Mouse (Mus musculus): Measurements from ENCODE around the gene Peli2. TPM values are rescaled to one million over a fixed set of nuclear protein-coding genes. Genes with fewer than 3 reads are reported as not detected.

The Peli2 gene
- polyA plus RNA-seq, 1 experiment from 2014 or later: 11.7 TPM

DNA sequence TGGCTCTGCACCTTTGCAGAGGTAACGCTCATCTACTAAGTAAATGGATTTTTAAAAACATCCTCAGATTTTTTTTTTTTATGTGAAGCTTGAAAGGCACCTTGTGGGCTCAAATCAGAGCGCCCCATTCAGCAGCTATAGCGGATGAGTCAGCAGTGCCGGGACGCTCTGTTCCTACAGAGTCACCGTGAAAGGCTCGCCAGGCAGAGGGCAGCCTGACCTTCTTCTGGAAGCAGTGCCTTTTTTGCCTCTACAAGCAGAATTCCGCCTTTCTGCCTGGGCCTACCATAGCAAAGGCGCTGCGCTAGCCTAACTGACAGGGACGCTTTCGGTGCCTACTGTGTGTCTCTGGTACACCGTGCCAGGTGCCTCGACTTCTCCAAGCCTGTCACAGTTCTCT is 41.8 kb downstream of the Peli2 start:
- no peak for TF ChIP-seq EP300 (IDR thresholded peaks at IDR 0.05)
- TF ChIP-seq CTCF (IDR thresholded peaks at IDR 0.05): no peak
- 91% methylated on average over 14 of the region's 14 CpGs for WGBS

DNA sequence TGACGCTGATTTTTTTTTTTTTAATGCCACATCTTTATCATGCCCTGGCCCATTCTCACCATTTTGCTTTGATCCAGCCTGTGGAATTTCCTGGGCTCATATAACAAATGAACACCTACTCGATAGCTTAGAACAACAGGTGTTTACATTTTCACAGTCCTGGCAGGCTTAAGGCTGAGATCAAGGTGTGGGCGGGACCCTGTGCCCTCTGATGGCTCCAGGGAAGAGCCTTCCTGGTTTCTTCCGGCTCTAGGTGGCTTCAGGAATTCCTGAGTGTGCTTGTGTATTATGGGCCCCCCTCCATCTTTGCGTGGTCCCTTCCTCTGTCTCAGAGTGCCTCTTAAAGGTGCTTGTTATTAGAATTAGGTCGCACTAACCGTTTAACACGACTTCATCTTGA is 44.3 kb downstream of the Peli2 start:
- H3K4me2 ChIP-seq (replicated peaks; ENCODE audit: low read depth, low read length): no peak overlapping the region
- H3K9ac ChIP-seq (replicated peaks; ENCODE audit: low read depth): no peak overlapping the region
- no peaks in the 10 kb centered on the region for H3K36me3 ChIP-seq (ENCODE audit: insufficient read depth, low read length)
- H3K9me3 ChIP-seq (ENCODE audit: low read length): no peaks in the 10 kb centered on the region
- ATAC-seq: no peak
- DNase-seq (ENCODE audit: low spot score): no peak
- peaks cover 7% of the 10 kb centered on the region; the same call in 1 of the 2 replicates for H3K4me1 ChIP-seq (ENCODE audit: insufficient read depth, low read depth, low read length)
- no peak overlapping the region for H3K27ac ChIP-seq (ENCODE audit: low read length)
- no peaks in the 10 kb centered on the region for H3K27me3 ChIP-seq (replicated peaks; ENCODE audit: insufficient read depth, low read length)
- WGBS: 40% methylated on average over 8 of the region's 8 CpGs
- TF ChIP-seq EP300 (IDR thresholded peaks at IDR 0.05) (no peak), CTCF (IDR thresholded peaks at IDR 0.05) (no peak)
- H3K4me3 ChIP-seq (ENCODE audit: low read depth, low read length): no peak overlapping the region

More for the DNA sequence above, 41.8 kb downstream of the Peli2 start:
- Histone ChIP-seq H3K27me3 (replicated peaks; ENCODE audit: insufficient read depth, low read length) (no peaks in the 10 kb centered on the region), H3K4me3 (ENCODE audit: low read depth, low read length) (no peak overlapping the region), H3K4me1 (ENCODE audit: insufficient read depth, low read depth, low read length) (peaks cover 7% of the 10 kb centered on the region; the same call in 1 of the 2 replicates), H3K9ac (replicated peaks; ENCODE audit: low read depth) (no peak overlapping the region), H3K9me3 (ENCODE audit: low read length) (no peaks in the 10 kb centered on the region), H3K4me2 (replicated peaks; ENCODE audit: low read depth, low read length) (no peak overlapping the region), H3K27ac (ENCODE audit: low read length) (no peak overlapping the region), H3K36me3 (ENCODE audit: insufficient read depth, low read length) (no peaks in the 10 kb centered on the region)
- no peak for DNase-seq (ENCODE audit: low spot score)
- no peak for ATAC-seq

DNA sequence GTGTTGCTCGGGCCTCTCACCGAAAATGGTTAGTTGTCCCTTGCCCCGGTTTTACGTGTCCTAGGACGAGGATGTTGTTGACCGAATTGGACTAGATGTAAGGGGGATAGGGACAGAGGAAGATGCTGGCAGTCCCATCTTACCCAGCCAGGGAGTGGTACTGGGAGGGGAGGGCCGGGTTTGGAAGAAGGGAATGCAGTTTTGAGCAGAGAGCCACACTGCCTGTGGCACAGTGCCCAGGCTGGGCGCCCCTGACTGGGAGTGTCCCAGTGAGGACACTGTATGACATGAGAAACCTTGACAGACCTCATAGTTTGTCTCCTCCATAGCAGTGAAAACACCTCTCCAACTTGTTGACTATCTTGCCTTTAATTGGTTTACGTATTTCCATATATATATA is 45.8 kb downstream of the Peli2 start:
- Histone ChIP-seq H3K36me3 (ENCODE audit: insufficient read depth, low read length) (no peaks in the 10 kb centered on the region), H3K4me1 (ENCODE audit: insufficient read depth, low read depth, low read length) (peaks cover 7% of the 10 kb centered on the region; the same call in 1 of the 2 replicates), H3K9ac (replicated peaks; ENCODE audit: low read depth) (no peak overlapping the region), H3K27ac (ENCODE audit: low read length) (no peak overlapping the region), H3K9me3 (ENCODE audit: low read length) (no peaks in the 10 kb centered on the region), H3K27me3 (replicated peaks; ENCODE audit: insufficient read depth, low read length) (no peaks in the 10 kb centered on the region), H3K4me2 (replicated peaks; ENCODE audit: low read depth, low read length) (no peak overlapping the region), H3K4me3 (ENCODE audit: low read depth, low read length) (no peak overlapping the region)
- WGBS: 89% methylated on average over 9 of the region's 9 CpGs
- TF ChIP-seq CTCF (IDR thresholded peaks at IDR 0.05) (no peak), EP300 (IDR thresholded peaks at IDR 0.05) (no peak)
- no peak for ATAC-seq
- no peak for DNase-seq (ENCODE audit: low spot score)

DNA sequence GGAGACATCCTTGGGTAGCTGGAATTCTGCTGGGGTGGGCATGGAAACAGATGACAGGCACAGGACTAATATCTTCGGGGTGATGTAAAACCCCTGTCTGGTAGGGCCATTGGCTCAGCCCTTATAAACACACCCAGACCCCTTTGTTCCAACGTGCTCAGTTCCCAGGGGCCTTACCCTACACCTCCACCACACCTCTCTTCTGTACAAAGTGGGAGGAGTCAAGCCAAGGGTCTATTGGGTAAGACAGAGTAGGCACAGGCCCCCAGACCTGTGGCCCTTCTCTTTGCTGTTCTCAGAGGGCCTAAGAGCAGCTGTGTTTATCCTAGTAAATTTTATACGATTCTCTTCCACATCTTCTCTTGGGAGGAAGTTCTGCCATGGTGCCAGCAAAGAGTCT is 46.4 kb downstream of the Peli2 start:
- TF ChIP-seq CTCF (IDR thresholded peaks at IDR 0.05) (no peak), EP300 (IDR thresholded peaks at IDR 0.05) (no peak)
- no peak overlapping the region for H3K9ac ChIP-seq (replicated peaks; ENCODE audit: low read depth)
- H3K4me2 ChIP-seq (replicated peaks; ENCODE audit: low read depth, low read length): no peak overlapping the region
- DNase-seq (ENCODE audit: low spot score): no peak
- H3K4me3 ChIP-seq (ENCODE audit: low read depth, low read length): no peak overlapping the region
- WGBS: 49% methylated on average over 3 of the region's 3 CpGs
- H3K4me1 ChIP-seq (ENCODE audit: insufficient read depth, low read depth, low read length): peaks cover 7% of the 10 kb centered on the region; the same call in 1 of the 2 replicates
- H3K36me3 ChIP-seq (ENCODE audit: insufficient read depth, low read length): no peaks in the 10 kb centered on the region
- no peak overlapping the region for H3K27ac ChIP-seq (ENCODE audit: low read length)
- H3K9me3 ChIP-seq (ENCODE audit: low read length): no peaks in the 10 kb centered on the region
- no peak for ATAC-seq
- no peaks in the 10 kb centered on the region for H3K27me3 ChIP-seq (replicated peaks; ENCODE audit: insufficient read depth, low read length)

DNA sequence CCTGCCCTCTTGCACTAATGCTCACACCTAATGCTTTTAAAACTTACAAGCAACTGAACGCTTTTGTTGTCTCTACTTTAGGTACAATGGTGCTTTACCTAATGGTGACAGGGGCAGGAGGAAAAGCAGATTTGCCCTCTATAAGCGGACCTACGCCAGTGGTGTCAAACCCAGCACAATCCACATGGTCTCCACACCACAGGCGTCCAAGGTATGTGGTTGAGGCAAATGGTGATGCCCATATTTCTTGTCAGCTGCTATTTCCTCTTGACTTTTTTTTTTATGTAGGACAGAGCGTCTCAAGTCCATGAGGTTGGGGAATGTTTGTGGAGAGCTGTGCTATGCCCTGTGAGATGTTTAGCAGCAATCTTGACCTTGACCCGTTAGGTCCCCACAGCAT is 47.5 kb downstream of the Peli2 start:
- Histone ChIP-seq H3K9me3 (ENCODE audit: low read length) (no peaks in the 10 kb centered on the region), H3K36me3 (ENCODE audit: insufficient read depth, low read length) (no peaks in the 10 kb centered on the region), H3K4me3 (ENCODE audit: low read depth, low read length) (no peak overlapping the region), H3K4me1 (ENCODE audit: insufficient read depth, low read depth, low read length) (peaks cover 7% of the 10 kb centered on the region; the same call in 1 of the 2 replicates), H3K27ac (ENCODE audit: low read length) (no peak overlapping the region), H3K4me2 (replicated peaks; ENCODE audit: low read depth, low read length) (no peak overlapping the region), H3K9ac (replicated peaks; ENCODE audit: low read depth) (no peak overlapping the region), H3K27me3 (replicated peaks; ENCODE audit: insufficient read depth, low read length) (no peaks in the 10 kb centered on the region)
- DNase-seq (ENCODE audit: low spot score): no peak
- ATAC-seq: no peak
- TF ChIP-seq EP300 (IDR thresholded peaks at IDR 0.05): no peak
- TF ChIP-seq CTCF (IDR thresholded peaks at IDR 0.05): no peak
- 61% methylated on average over 6 of the region's 6 CpGs for WGBS

DNA sequence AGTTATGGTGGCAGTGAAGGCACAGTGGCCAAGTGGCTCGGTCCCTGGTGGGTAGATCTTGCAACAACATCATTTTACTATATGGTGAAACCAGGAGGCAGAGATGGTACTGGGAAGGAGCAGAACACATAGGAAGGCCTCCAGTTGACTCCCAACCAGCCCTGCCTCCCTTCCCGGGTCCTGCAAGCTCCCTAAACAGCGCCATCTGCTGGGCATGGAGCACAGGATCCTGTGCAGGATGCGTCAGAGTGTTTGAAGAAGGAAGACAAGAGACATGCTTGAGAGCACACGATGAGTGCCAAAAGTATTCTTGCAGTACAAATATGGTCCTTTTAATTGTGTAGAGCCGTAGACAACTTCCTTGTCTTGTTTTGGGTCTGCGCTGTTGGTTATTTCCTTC is 49.3 kb downstream of the Peli2 start:
- Histone ChIP-seq H3K4me2 (replicated peaks; ENCODE audit: low read depth, low read length) (no peak overlapping the region), H3K9ac (replicated peaks; ENCODE audit: low read depth) (no peak overlapping the region), H3K36me3 (ENCODE audit: insufficient read depth, low read length) (no peaks in the 10 kb centered on the region), H3K27me3 (replicated peaks; ENCODE audit: insufficient read depth, low read length) (no peaks in the 10 kb centered on the region), H3K4me1 (ENCODE audit: insufficient read depth, low read depth, low read length) (peaks cover 4% of the 10 kb centered on the region; the same call in 1 of the 2 replicates), H3K4me3 (ENCODE audit: low read depth, low read length) (no peak overlapping the region), H3K9me3 (ENCODE audit: low read length) (no peaks in the 10 kb centered on the region), H3K27ac (ENCODE audit: low read length) (no peak overlapping the region)
- TF ChIP-seq CTCF (IDR thresholded peaks at IDR 0.05): peak; percentile 84
- TF ChIP-seq EP300 (IDR thresholded peaks at IDR 0.05): no peak
- 46% methylated on average over 7 of the region's 7 CpGs for WGBS
- DNase-seq (ENCODE audit: low spot score) (peak; percentile 60), ATAC-seq (no peak)

DNA sequence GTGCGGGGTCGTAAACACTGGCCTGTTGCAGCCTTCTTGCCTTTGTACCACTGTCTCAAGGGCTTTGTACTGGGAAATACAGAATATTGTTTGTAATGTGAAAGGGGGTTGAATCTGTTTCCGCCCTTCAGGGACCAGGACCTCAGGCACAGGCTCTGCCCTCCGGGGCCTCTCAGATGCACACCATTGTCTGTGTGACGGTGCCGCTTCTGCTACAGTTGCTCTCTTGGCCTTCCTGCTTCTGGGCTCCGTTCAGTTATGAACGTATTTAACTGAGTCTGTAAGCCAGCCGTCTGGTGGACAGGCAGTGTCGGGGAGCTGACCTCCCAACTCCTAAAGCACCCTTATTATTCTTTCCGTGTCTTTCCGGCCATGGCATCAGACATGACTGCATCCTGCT is 50.6 kb downstream of the Peli2 start:
- 60% methylated on average over 12 of the region's 12 CpGs for WGBS
- ATAC-seq (no peak), DNase-seq (ENCODE audit: low spot score) (no peak)
- Histone ChIP-seq H3K27ac (ENCODE audit: low read length) (peak overlapping the region; percentile 26; the same call in 1 of the 2 replicates), H3K4me3 (ENCODE audit: low read depth, low read length) (no peak overlapping the region), H3K9ac (replicated peaks; ENCODE audit: low read depth) (no peak overlapping the region), H3K27me3 (replicated peaks; ENCODE audit: insufficient read depth, low read length) (no peaks in the 10 kb centered on the region), H3K9me3 (ENCODE audit: low read length) (no peaks in the 10 kb centered on the region), H3K36me3 (ENCODE audit: insufficient read depth, low read length) (no peaks in the 10 kb centered on the region), H3K4me2 (replicated peaks; ENCODE audit: low read depth, low read length) (no peak overlapping the region), H3K4me1 (ENCODE audit: insufficient read depth, low read depth, low read length) (no peaks in the 10 kb centered on the region)
- no peak for TF ChIP-seq EP300 (IDR thresholded peaks at IDR 0.05)
- no peak for TF ChIP-seq CTCF (IDR thresholded peaks at IDR 0.05)
